Comparison of ENCODE assay signal across 28 mouse cellular contexts in genomic region chr7:93026231-93026630, GRCm38 (mm10). TPM values are rescaled to one million over a fixed set of nuclear protein-coding genes. Genes with fewer than 3 reads are reported as not detected.
DNase-seq lines count a peak whose midpoint lies in the region; ATAC-seq and TF ChIP-seq lines count a peak whose summit lies in the region.
"Had no signal": no experiment of that assay in that cellular context is flagged by ENCODE, and none has a peak within 500 bp of the region (broad histone marks: within the 10 kb centered on the region; RNA-seq: fewer than 3 reads in every experiment).

No protein-coding gene starts in this region.

- WGBS in forebrain, embryonic 10.5 days, result 33% methylated on average over 4 of the region's 4 CpGs
- WGBS in forebrain, embryonic 14.5 days, result 28% methylated on average over 4 of the region's 4 CpGs
- WGBS in midbrain, embryonic 10.5 days, result 47% methylated on average over 4 of the region's 4 CpGs
- 36% methylated on average over 4 of the region's 4 CpGs for WGBS in midbrain, embryonic 15.5 days
- 24% methylated on average over 4 of the region's 4 CpGs for WGBS in limb, embryonic 12.5 days

- DNase-seq in forebrain, embryonic 10.5 days (ENCODE audit: extremely low spot score, low spot score), result peak; percentile 31
- DNase-seq in forebrain, embryonic 14.5 days (ENCODE audit: low spot score), result no peak
- peak; percentile 23 for DNase-seq in midbrain, embryonic 10.5 days (ENCODE audit: low spot score)
- no peak for DNase-seq in ES-E14 (ENCODE audit: low read depth, low spot score)
- no peak for DNase-seq in testis, postnatal 10 days (ENCODE audit: low spot score)
- no peak for DNase-seq in lung, postnatal 4 days
- DNase-seq: adrenal gland, postnatal 14 days; cerebellum, adult 11-12 months; cerebellum, adult 9-11 months; gastrocnemius, postnatal 25 days; heart, adult 11 months; heart, postnatal 36 days; kidney, adult 11 months; kidney, postnatal 14 days; layer of hippocampus, adult 9-11 months; right cerebral cortex, postnatal 25 days; thymus, postnatal 14 days had no signal

- 0 out of 2 replicates have a peak overlapping the region, but pooled peaks have one; percentile 62 for H3K27ac ChIP-seq in forebrain, embryonic 10.5 days
- no peak overlapping the region for H3K27ac ChIP-seq in forebrain, embryonic 14.5 days (ENCODE audit: low read depth, low read length)
- peak overlapping the region; percentile 46 for H3K27ac ChIP-seq in midbrain, embryonic 10.5 days (replicated peaks)
- H3K27ac ChIP-seq in midbrain, embryonic 15.5 days, result no peak overlapping the region
- no peak overlapping the region for H3K27ac ChIP-seq in ES-E14 (ENCODE audit: insufficient read depth, low read depth, low read length, poor library complexity, severe bottlenecking)
- H3K27ac ChIP-seq in limb, embryonic 12.5 days, result no peak overlapping the region
- H3K27ac ChIP-seq: hindbrain, embryonic 13.5 days; limb, embryonic 13.5 days; lung, embryonic 15.5 days; stomach, embryonic 15.5 days had no signal

- H3K36me3 ChIP-seq in forebrain, embryonic 10.5 days (replicated peaks), result no peaks in the 10 kb centered on the region
- H3K36me3 ChIP-seq in forebrain, embryonic 14.5 days (ENCODE audit: control insufficient read depth, insufficient read depth, low read length), result no peaks in the 10 kb centered on the region
- no peaks in the 10 kb centered on the region for H3K36me3 ChIP-seq in midbrain, embryonic 10.5 days
- no peaks in the 10 kb centered on the region for H3K36me3 ChIP-seq in midbrain, embryonic 15.5 days (replicated peaks)
- H3K36me3 ChIP-seq in ES-E14 (ENCODE audit: control insufficient read depth, insufficient read depth, low read length, poor library complexity, severe bottlenecking), result no peaks in the 10 kb centered on the region
- no peaks in the 10 kb centered on the region for H3K36me3 ChIP-seq in limb, embryonic 12.5 days
- H3K36me3 ChIP-seq: hindbrain, embryonic 13.5 days; limb, embryonic 13.5 days; lung, embryonic 15.5 days; stomach, embryonic 15.5 days had no signal

- in situ Hi-C loops in ES-E14 (cut with MboI; ENCODE audit: low sequenced_read_pairs in 2 of 2, unreplicated experiment in 2 of 2), result no loop called here

- peaks cover 32% of the 10 kb centered on the region for H3K27me3 ChIP-seq in forebrain, embryonic 10.5 days (ENCODE audit: poor library complexity, severe bottlenecking)
- H3K27me3 ChIP-seq in forebrain, embryonic 14.5 days (replicated peaks; ENCODE audit: control insufficient read depth, insufficient read depth, low read length), result no peaks in the 10 kb centered on the region
- peaks cover 37% of the 10 kb centered on the region for H3K27me3 ChIP-seq in midbrain, embryonic 10.5 days (ENCODE audit: low read depth, poor library complexity, severe bottlenecking)
- H3K27me3 ChIP-seq in midbrain, embryonic 15.5 days (replicated peaks), result no peaks in the 10 kb centered on the region
- H3K27me3 ChIP-seq in limb, embryonic 12.5 days, result no peaks in the 10 kb centered on the region
- H3K27me3 ChIP-seq: hindbrain, embryonic 13.5 days; limb, embryonic 13.5 days; lung, embryonic 15.5 days; stomach, embryonic 15.5 days had no signal

- no peak overlapping the region for H3K4me3 ChIP-seq in forebrain, embryonic 10.5 days
- H3K4me3 ChIP-seq in forebrain, embryonic 14.5 days (ENCODE audit: low read depth, low read length), result no peak overlapping the region
- H3K4me3 ChIP-seq in midbrain, embryonic 10.5 days, result no peak overlapping the region
- no peak overlapping the region for H3K4me3 ChIP-seq in midbrain, embryonic 15.5 days
- no peak overlapping the region for H3K4me3 ChIP-seq in ES-E14 (ENCODE audit: insufficient read depth in 1 of 2, low read depth in 1 of 2, low read length in 2 of 2, poor library complexity in 1 of 2, severe bottlenecking in 1 of 2)
- H3K4me3 ChIP-seq in limb, embryonic 12.5 days (replicated peaks), result no peak overlapping the region
- H3K4me3 ChIP-seq: hindbrain, embryonic 13.5 days; limb, embryonic 13.5 days; lung, embryonic 15.5 days; stomach, embryonic 15.5 days had no signal

- H3K9ac ChIP-seq in forebrain, embryonic 14.5 days (ENCODE audit: low read length), result no peak overlapping the region
- no peak overlapping the region for H3K9ac ChIP-seq in midbrain, embryonic 15.5 days
- H3K9ac ChIP-seq in ES-E14 (ENCODE audit: insufficient read depth, low read depth, low read length, poor library complexity, severe bottlenecking), result no peak overlapping the region
- H3K9ac ChIP-seq in limb, embryonic 12.5 days (replicated peaks), result no peak overlapping the region
- H3K9ac ChIP-seq: hindbrain, embryonic 13.5 days; limb, embryonic 13.5 days; lung, embryonic 15.5 days; stomach, embryonic 15.5 days had no signal

- peaks cover 25% of the 10 kb centered on the region for H3K4me1 ChIP-seq in forebrain, embryonic 10.5 days
- H3K4me1 ChIP-seq in forebrain, embryonic 14.5 days (ENCODE audit: control insufficient read depth, insufficient read depth, low read length), result no peaks in the 10 kb centered on the region
- H3K4me1 ChIP-seq in midbrain, embryonic 10.5 days, result peaks cover 30% of the 10 kb centered on the region
- peaks cover 7% of the 10 kb centered on the region; the same call in 1 of the 2 replicates for H3K4me1 ChIP-seq in midbrain, embryonic 15.5 days
- no peaks in the 10 kb centered on the region for H3K4me1 ChIP-seq in ES-E14 (ENCODE audit: control insufficient read depth in 2 of 2, insufficient read depth in 2 of 2, low read length in 2 of 2, poor library complexity in 1 of 2)
- H3K4me1 ChIP-seq in limb, embryonic 12.5 days (replicated peaks), result 0 out of 2 replicates have a peak, but pooled peaks cover 4% of the 10 kb centered on the region
- H3K4me1 ChIP-seq: limb, embryonic 13.5 days; lung, embryonic 15.5 days; stomach, embryonic 15.5 days had no signal

- ATAC-seq in forebrain, embryonic 14.5 days, result no peak
- ATAC-seq in midbrain, embryonic 15.5 days (replicated peaks), result no peak
- peak; percentile 26; the same call in 1 of the 2 replicates for ATAC-seq in limb, embryonic 12.5 days (ENCODE audit: insufficient number of reproducible peaks, insufficient read depth, low FRiP score, low TSS enrichment, low read depth)
- ATAC-seq: Patski had no signal

- no peak overlapping the region for H3K4me2 ChIP-seq in forebrain, embryonic 14.5 days (ENCODE audit: low read length)
- no peak overlapping the region for H3K4me2 ChIP-seq in midbrain, embryonic 15.5 days
- H3K4me2 ChIP-seq in limb, embryonic 12.5 days, result no peak overlapping the region
- H3K4me2 ChIP-seq: heart, embryonic 11.5 days; hindbrain, embryonic 13.5 days; limb, embryonic 13.5 days; liver, embryonic 11.5 days; lung, embryonic 15.5 days; stomach, embryonic 15.5 days had no signal

- H3K9me3 ChIP-seq in forebrain, embryonic 10.5 days, result no peaks in the 10 kb centered on the region
- H3K9me3 ChIP-seq in forebrain, embryonic 14.5 days (replicated peaks; ENCODE audit: control insufficient read depth, low read length), result no peaks in the 10 kb centered on the region
- 0 out of 2 replicates have a peak, but pooled peaks cover 2% of the 10 kb centered on the region for H3K9me3 ChIP-seq in midbrain, embryonic 10.5 days (replicated peaks)
- H3K9me3 ChIP-seq in midbrain, embryonic 15.5 days, result no peaks in the 10 kb centered on the region
- H3K9me3 ChIP-seq in ES-E14 (ENCODE audit: control insufficient read depth, insufficient read depth, low read depth, low read length), result no peaks in the 10 kb centered on the region
- no peaks in the 10 kb centered on the region for H3K9me3 ChIP-seq in limb, embryonic 12.5 days
- H3K9me3 ChIP-seq: hindbrain, embryonic 13.5 days; limb, embryonic 13.5 days; lung, embryonic 15.5 days; stomach, embryonic 15.5 days had no signal

TF ChIP-seq in ES-E14, 5 proteins besides CTCF, POLR2A, EP300 and RAD21:
- TF ChIP-seq HCFC1 (IDR thresholded peaks at IDR 0.05; ENCODE audit: borderline replicate concordance, insufficient read depth, low read length) (no peak), ZNF384 (IDR thresholded peaks at IDR 0.05; ENCODE audit: low read depth, low read length) (peak; percentile 48; the same call in 1 of the 2 replicates)
TF ChIP-seq in ES-E14: peak in this region for 1.

RNA-seq across cellular contexts. Expression of gene Fam181b, which starts 53.4 kb away (rescaled TPM):
- polyA plus RNA-seq in forebrain, embryonic 10.5 days (2016; fragmentation: Nextera tagmentation; extraction: Ambion mirVana), result 33.3 and 34.6 TPM in 2 replicates
- polyA plus RNA-seq in forebrain, embryonic 14.5 days (2014; fragmentation: Nextera tagmentation; extraction: Ambion mirVana), result 20.7 and 25.3 TPM in 2 replicates
- polyA plus RNA-seq in midbrain, embryonic 10.5 days (2016; fragmentation: Nextera tagmentation; extraction: Ambion mirVana), result 65.1 and 66.1 TPM in 2 replicates
- polyA plus RNA-seq in midbrain, embryonic 15.5 days (2015; fragmentation: Nextera tagmentation; extraction: Ambion mirVana), result 32.2 and 37.9 TPM in 2 replicates
- total RNA-seq in ES-E14 (2012; rRNA removed), result 1.3 and 1.8 TPM in 2 replicates
- polyA plus RNA-seq in limb, embryonic 12.5 days (2016; fragmentation: Nextera tagmentation; extraction: Ambion mirVana), result 26.6 and 30.0 TPM in 2 replicates
- total RNA-seq: megakaryocyte, adult 5-6 weeks; MEL had no signal
- polyA plus RNA-seq: Patski had no signal

Comparison
In these comparisons a context has a peak if more than half of its experiments do, and no peak if none do; other contexts are left out.
1. DNase-seq: peak in forebrain, embryonic 10.5 days (single experiment) and midbrain, embryonic 10.5 days (single experiment); none in forebrain, embryonic 14.5 days (single experiment), ES-E14 (single experiment), testis, postnatal 10 days (single experiment) and lung, postnatal 4 days (0 of 2).
2. H3K27ac ChIP-seq: peak in forebrain, embryonic 10.5 days (single experiment) and midbrain, embryonic 10.5 days (single experiment); none in forebrain, embryonic 14.5 days (single experiment), midbrain, embryonic 15.5 days (single experiment), ES-E14 (single experiment) and limb, embryonic 12.5 days (single experiment).